Mouse (Mus musculus) neural tube, embryonic 11.5 days (tissue): Measurements from ENCODE around the gene Ahr. TPM values are rescaled to one million over a fixed set of nuclear protein-coding genes. Genes with fewer than 3 reads are reported as not detected.

Source experiments
- ATAC-seq: fragments of 200-750 bp; cut with Nextera tagmentation; 2 replicates; pipeline ENCODE4 v1.8.0; 2017; ENCODE audit warnings: moderate number of reproducible peaks, mild to moderate bottlenecking, moderate TSS enrichment, moderate library complexity; ENCODE audit not compliant: insufficient read depth, low FRiP score, low TSS enrichment
- DNase-seq: peaks from one replicate; pipeline ENCODE4 v3.0.0-alpha.2; 2015; ENCODE audit warnings: low spot score
- H3K27ac ChIP-seq: fragments of 300-500 bp; sonication (generic); 2 replicates; pipeline ENCODE4 v1.5.1; 2014; ENCODE audit warnings: low read depth, mild to moderate bottlenecking, low read length
- H3K27me3 ChIP-seq: fragments of 300-500 bp; sonication (generic); 2 replicates; pipeline ENCODE4 v1.6.1; 2014; ENCODE audit warnings: mild to moderate bottlenecking, low read length, mixed read lengths; ENCODE audit not compliant: control insufficient read depth, insufficient read depth
- H3K36me3 ChIP-seq: fragments of 300-500 bp; sonication (generic); 2 replicates; pipeline ENCODE4 v1.6.1; 2014; ENCODE audit warnings: mild to moderate bottlenecking, low read length, moderate library complexity, mixed read lengths; ENCODE audit not compliant: control insufficient read depth, insufficient read depth
- H3K4me1 ChIP-seq: fragments of 300-500 bp; sonication (generic); 2 replicates; pipeline ENCODE4 v1.6.1; 2014; ENCODE audit warnings: low read length, mixed read lengths; ENCODE audit not compliant: control insufficient read depth, insufficient read depth
- H3K4me2 ChIP-seq: fragments of 300-500 bp; sonication (generic); 2 replicates; pipeline ENCODE4 v1.6.1; 2014; ENCODE audit warnings: low read depth, mild to moderate bottlenecking, moderate library complexity
- H3K4me3 ChIP-seq: fragments of 300-500 bp; sonication (generic); 2 replicates; pipeline ENCODE4 v1.5.1; 2014; ENCODE audit warnings: low read depth, low read length
- H3K9ac ChIP-seq: fragments of 300-500 bp; sonication (generic); 2 replicates; pipeline ENCODE4 v1.6.1; 2014; ENCODE audit warnings: mild to moderate bottlenecking, low read length
- H3K9me3 ChIP-seq: fragments of 300-500 bp; sonication (generic); 2 replicates; pipeline ENCODE4 v1.6.1; 2016; ENCODE audit warnings: low read length; ENCODE audit not compliant: control insufficient read depth
- WGBS: fragments of 180-500 bp; shearing (Covaris S2); extraction: QIAGEN DNeasy Blood & Tissue Kit; methylation state at CpG from one replicate; pipeline ENCODE4 v1.1.7; 2014; 5-methylcytosine and 5-hydroxymethylcytosine counted together
- polyA plus RNA-seq: library from polyadenylated mRNA; unstranded; fragments of >200 nt; fragmentation: Nextera tagmentation; extraction: Ambion mirVana; gene quantifications from 2 replicates; pipeline ENCODE4 v1.2.1, GENCODE M21; 2014

The Ahr gene
- 3.3 and 4.9 TPM in 2 replicates for polyA plus RNA-seq

DNA sequence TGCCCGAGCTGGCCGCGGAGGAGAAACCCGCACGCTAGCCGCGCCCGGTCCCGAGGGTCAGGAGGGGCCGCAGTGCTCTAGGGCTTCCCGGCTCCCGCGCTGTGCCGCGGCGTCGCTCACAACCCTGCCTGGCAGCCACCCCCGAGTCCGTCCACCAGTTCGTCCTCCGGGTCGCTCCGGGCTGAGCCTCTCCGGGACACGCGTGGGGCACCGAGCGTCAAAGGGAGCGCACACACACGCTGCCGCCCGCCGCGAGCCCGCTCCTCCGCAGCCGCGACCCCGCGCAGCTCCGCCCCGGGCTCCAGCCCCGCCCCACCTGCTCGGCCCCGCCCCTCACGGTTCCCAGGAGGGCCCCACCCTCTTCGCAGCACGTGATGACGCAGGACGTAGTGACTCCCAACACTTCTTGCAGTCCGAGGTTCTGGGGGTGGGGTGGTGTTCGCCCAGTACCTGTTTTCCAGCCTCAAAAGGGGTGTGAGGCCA is at the start of gene Ahr:
Gene Ahr (minus strand): TSS at position 285 of the 483 bp plus-strand sequence.
- H3K27ac ChIP-seq = no peak within 1 kb of the TSS
- DNase-seq (peak; percentile 85), ATAC-seq (peak; percentile 97)
- H3K9me3 ChIP-seq = no peaks in the 10 kb centered on the region
- H3K9ac ChIP-seq = peak within 1 kb of the TSS; percentile 47
- WGBS = under 1% methylated on average over 40 of the region's 52 CpGs
- H3K4me3 ChIP-seq = peak within 1 kb of the TSS; percentile 74
- no peaks in the 10 kb centered on the region for H3K36me3 ChIP-seq
- H3K4me2 ChIP-seq = peak within 1 kb of the TSS; percentile 100
- 0 out of 2 replicates have a peak, but pooled peaks cover 4% of the 10 kb centered on the region for H3K27me3 ChIP-seq
- H3K4me1 ChIP-seq = peaks cover 6% of the 10 kb centered on the region; the same call in 1 of the 2 replicates

DNA sequence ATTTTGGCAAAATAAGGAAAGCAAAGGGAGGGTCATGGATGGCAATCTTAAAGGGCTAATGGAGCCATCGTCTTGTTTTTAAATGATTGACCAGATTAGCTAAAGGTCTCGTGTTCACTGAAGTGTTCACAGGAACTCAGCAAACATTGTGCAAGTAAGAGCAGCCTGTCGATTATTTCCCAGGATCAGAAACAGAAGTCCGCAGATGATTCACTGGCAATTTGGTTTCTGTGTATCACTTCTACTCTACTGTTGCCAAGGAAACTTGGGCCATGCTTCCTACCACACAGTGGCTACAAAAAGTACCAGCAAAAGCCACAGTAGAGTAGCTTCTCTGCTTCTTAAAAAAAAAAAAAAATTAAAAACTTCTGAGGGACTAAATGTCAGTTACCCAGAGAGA is 44.0 kb upstream of the Ahr start:
- no peaks in the 10 kb centered on the region for H3K9me3 ChIP-seq
- no peak overlapping the region for H3K27ac ChIP-seq
- no peak overlapping the region for H3K4me2 ChIP-seq
- no peak for DNase-seq
- H3K27me3 ChIP-seq = no peaks in the 10 kb centered on the region
- 84% methylated on average over 4 of the region's 4 CpGs for WGBS
- ATAC-seq = no peak
- no peaks in the 10 kb centered on the region for H3K36me3 ChIP-seq
- no peaks in the 10 kb centered on the region for H3K4me1 ChIP-seq
- H3K9ac ChIP-seq = no peak overlapping the region
- H3K4me3 ChIP-seq = no peak overlapping the region

DNA sequence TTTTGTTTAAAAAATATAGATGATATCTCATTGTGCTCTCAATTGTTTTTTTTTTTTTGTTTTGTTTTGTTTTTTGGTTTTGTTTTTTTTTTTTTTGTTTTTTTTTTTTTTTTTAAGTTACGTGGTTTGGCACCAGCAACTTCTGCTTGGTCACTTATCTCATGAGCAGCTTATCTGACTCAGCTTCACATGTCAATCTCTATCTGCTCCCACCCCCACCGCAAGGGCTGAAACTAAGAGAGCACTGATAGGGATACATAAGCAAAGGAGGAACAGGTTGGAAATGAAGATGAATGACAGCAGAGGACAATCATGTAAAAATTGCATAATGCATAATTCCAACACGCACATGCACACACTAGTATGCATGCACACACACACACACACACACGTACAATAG is 41.3 kb upstream of the Ahr start:
- H3K4me1 ChIP-seq = no peaks in the 10 kb centered on the region
- no peak overlapping the region for H3K4me2 ChIP-seq
- ATAC-seq = no peak
- DNase-seq = no peak
- no peak overlapping the region for H3K4me3 ChIP-seq
- H3K36me3 ChIP-seq = no peaks in the 10 kb centered on the region
- WGBS = 93% methylated on average over 4 of the region's 4 CpGs
- no peak overlapping the region for H3K27ac ChIP-seq
- no peak overlapping the region for H3K9ac ChIP-seq
- no peaks in the 10 kb centered on the region for H3K27me3 ChIP-seq
- H3K9me3 ChIP-seq = no peaks in the 10 kb centered on the region

DNA sequence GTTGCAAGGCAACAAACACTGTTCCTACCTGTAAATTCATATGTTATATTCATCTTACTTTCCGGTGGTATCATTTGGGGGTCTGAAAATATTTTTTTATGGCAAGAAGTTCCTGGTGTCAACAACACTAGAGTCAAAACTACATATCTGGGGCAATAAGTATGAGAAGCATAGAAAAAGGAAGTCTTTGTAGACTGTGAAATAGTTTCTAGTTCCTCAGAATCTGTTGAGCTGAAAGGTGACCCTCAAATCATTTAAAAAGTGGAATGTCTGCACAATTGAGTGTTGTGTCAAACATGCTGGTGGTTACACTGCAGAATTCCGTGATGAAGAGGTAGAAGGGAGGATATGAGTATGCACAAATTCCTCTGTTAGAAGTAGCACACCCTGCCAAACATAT is 38.9 kb upstream of the Ahr start:
- no peak overlapping the region for H3K9ac ChIP-seq
- no peaks in the 10 kb centered on the region for H3K4me1 ChIP-seq
- no peaks in the 10 kb centered on the region for H3K9me3 ChIP-seq
- no peak for ATAC-seq
- H3K36me3 ChIP-seq = no peaks in the 10 kb centered on the region
- H3K27ac ChIP-seq = no peak overlapping the region
- no peak overlapping the region for H3K4me2 ChIP-seq
- H3K27me3 ChIP-seq = no peaks in the 10 kb centered on the region
- no peak overlapping the region for H3K4me3 ChIP-seq
- WGBS = 77% methylated on average over 2 of the region's 2 CpGs
- no peak for DNase-seq

DNA sequence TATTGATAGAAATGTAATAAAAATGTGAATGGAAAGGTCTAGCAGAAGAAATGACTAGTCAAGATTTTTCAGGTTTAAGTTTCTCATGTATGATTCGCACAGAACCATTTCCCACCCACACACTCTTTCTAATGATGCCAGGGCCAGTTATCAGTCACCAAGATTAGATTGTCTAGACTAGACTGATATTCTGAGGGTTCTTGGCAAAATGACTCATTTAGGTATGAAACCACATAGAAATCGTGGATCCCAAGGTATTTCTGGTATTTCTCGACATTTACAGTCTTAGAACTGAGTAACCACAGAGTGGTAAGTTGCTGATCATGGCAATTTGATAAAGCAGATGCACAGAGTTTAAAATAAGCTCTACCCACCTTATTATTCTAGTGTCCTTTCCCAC is 28.0 kb upstream of the Ahr start:
- no peaks in the 10 kb centered on the region for H3K4me1 ChIP-seq
- no peaks in the 10 kb centered on the region for H3K27me3 ChIP-seq
- no peaks in the 10 kb centered on the region for H3K36me3 ChIP-seq
- no peak for DNase-seq
- WGBS = 89% methylated on average over 3 of the region's 3 CpGs
- H3K4me3 ChIP-seq = no peak overlapping the region
- H3K9ac ChIP-seq = no peak overlapping the region
- H3K4me2 ChIP-seq = no peak overlapping the region
- no peak for ATAC-seq
- no peak overlapping the region for H3K27ac ChIP-seq
- H3K9me3 ChIP-seq = no peaks in the 10 kb centered on the region

DNA sequence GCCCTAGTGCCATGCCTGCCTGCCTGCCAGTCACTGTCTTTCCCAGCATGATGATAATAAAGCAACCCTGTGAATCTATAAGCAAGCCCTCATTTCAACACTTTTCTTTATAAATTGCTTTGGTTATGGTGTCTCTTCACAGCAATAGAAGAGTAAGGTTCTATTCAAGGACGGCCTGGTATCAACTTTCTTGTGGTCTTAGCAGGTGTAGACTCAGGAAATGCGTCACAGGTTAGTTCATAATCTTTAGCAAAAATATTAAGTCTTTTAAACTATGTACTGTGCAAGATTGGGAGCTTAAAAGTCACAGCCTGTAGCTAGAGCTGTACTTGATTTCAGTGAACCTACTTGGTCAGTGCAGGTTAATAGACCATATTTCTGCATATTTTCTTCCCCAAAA is 24.0 kb upstream of the Ahr start:
- 86% methylated on average over 2 of the region's 2 CpGs for WGBS
- no peaks in the 10 kb centered on the region for H3K9me3 ChIP-seq
- no peaks in the 10 kb centered on the region for H3K36me3 ChIP-seq
- no peak overlapping the region for H3K9ac ChIP-seq
- no peak for DNase-seq
- H3K4me1 ChIP-seq = no peaks in the 10 kb centered on the region
- no peaks in the 10 kb centered on the region for H3K27me3 ChIP-seq
- H3K27ac ChIP-seq = no peak overlapping the region
- no peak for ATAC-seq
- no peak overlapping the region for H3K4me3 ChIP-seq
- no peak overlapping the region for H3K4me2 ChIP-seq

DNA sequence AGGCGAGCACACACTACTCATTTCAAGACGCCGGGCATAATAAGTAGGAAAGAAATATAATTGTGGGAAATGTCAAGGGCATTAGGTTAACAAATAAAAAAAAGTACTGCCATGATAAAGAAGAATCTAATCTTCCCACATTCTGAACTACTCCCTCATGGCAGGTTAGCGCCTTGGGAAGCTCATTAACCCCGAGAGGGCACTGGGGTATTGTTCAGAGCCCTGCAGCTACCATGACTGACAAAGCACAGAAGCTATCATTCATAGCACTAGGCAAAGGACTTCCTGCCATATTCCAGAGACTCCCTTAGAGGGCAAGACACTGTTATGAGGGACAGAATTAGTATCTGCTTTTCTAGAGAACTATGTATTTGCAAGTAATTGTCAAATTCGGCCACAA is 21.1 kb upstream of the Ahr start:
- Histone ChIP-seq H3K27me3 (no peaks in the 10 kb centered on the region), H3K27ac (no peak overlapping the region)
- peak; percentile 17 for DNase-seq

DNA sequence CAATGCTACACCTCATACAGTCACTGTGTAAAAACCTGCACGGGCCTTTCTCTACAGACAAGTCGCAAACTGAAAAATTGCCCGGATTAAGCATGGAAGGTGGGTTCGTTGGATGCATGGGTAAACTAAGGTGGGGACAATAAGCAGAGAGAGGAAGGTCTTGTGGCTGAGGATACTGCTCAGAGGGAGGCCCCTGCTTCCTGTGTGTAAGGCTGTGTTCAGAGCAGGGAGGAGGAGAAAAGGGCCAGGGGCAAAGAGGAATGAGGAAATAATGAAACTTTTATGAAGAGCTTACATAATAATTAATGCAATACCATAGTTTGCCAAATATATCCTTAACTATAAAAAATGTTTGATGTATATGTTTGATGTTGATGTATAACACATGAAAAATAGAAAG is 19.5 kb upstream of the Ahr start:
- Histone ChIP-seq H3K4me2 (no peak overlapping the region), H3K4me1 (no peaks in the 10 kb centered on the region), H3K9ac (no peak overlapping the region), H3K36me3 (no peaks in the 10 kb centered on the region), H3K4me3 (no peak overlapping the region), H3K27me3 (no peaks in the 10 kb centered on the region), H3K27ac (no peak overlapping the region), H3K9me3 (no peaks in the 10 kb centered on the region)
- ATAC-seq (no peak), DNase-seq (no peak)
- 88% methylated on average over 4 of the region's 4 CpGs for WGBS

More for the DNA sequence above, 21.1 kb upstream of the Ahr start:
- H3K4me3 ChIP-seq = no peak overlapping the region
- H3K36me3 ChIP-seq = no peaks in the 10 kb centered on the region
- no peak overlapping the region for H3K4me2 ChIP-seq
- ATAC-seq = no peak
- WGBS = 66% methylated on average over 6 of the region's 6 CpGs
- no peak overlapping the region for H3K9ac ChIP-seq
- no peaks in the 10 kb centered on the region for H3K4me1 ChIP-seq
- no peaks in the 10 kb centered on the region for H3K9me3 ChIP-seq

DNA sequence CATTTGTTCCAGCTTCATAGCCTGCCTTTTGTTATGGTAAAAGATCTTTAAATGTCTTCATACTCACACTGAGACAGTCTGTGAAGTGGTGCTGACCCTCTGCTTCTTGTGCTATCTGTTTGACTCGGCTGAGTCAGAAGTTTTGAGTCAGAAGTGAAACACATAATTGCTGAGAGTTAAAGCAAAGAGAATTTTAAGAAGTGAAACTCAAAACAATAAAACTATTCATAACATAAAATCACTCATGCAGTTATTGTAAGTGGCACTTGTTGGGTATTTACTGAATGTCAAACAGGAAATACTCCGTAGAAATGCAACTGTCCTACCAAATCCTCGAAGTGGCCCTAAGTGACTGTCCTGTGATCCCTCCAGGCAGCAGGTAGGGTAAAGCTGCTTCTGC is 18.3 kb upstream of the Ahr start:
- ATAC-seq (no peak), DNase-seq (no peak)
- H3K27me3 ChIP-seq = no peaks in the 10 kb centered on the region
- H3K27ac ChIP-seq = no peak overlapping the region
- H3K9me3 ChIP-seq = no peaks in the 10 kb centered on the region
- 83% methylated on average over 3 of the region's 3 CpGs for WGBS
- H3K4me3 ChIP-seq = no peak overlapping the region
- no peak overlapping the region for H3K4me2 ChIP-seq
- no peak overlapping the region for H3K9ac ChIP-seq
- H3K36me3 ChIP-seq = no peaks in the 10 kb centered on the region
- no peaks in the 10 kb centered on the region for H3K4me1 ChIP-seq
